Mouse (Mus musculus) kidney, embryonic 15.5 days (tissue): ENCODE results near the gene A230072I06Rik. TPM values are rescaled to one million over a fixed set of nuclear protein-coding genes. Genes with fewer than 3 reads are reported as not detected.

Experiments used
- ATAC-seq: fragments of 200-750 bp; cut with Nextera tagmentation; replicated peaks from 2 replicates; pipeline ENCODE4 v1.8.0; 2017; ENCODE audit warnings: moderate TSS enrichment; ENCODE audit not compliant: low FRiP score
- H3K27ac ChIP-seq: fragments of 300-500 bp; sonication (generic); 2 replicates; pipeline ENCODE4 v1.5.1; 2015; ENCODE audit warnings: mild to moderate bottlenecking, inconsistent platforms
- H3K27me3 ChIP-seq: fragments of 300-500 bp; sonication (generic); 2 replicates; pipeline ENCODE4 v1.6.1; 2015; ENCODE audit warnings: inconsistent platforms
- H3K36me3 ChIP-seq: fragments of 300-500 bp; sonication (generic); 2 replicates; pipeline ENCODE4 v1.6.1; 2015; ENCODE audit warnings: inconsistent platforms
- H3K4me1 ChIP-seq: fragments of 300-500 bp; sonication (generic); 2 replicates; pipeline ENCODE4 v1.6.1; 2015; ENCODE audit warnings: inconsistent platforms
- H3K4me2 ChIP-seq: fragments of 300-500 bp; sonication (generic); 2 replicates; pipeline ENCODE4 v1.6.1; 2015; ENCODE audit warnings: moderate library complexity, mild to moderate bottlenecking, inconsistent platforms
- H3K4me3 ChIP-seq: fragments of 300-500 bp; sonication (generic); replicated peaks from 2 replicates; pipeline ENCODE4 v1.5.1; 2015; ENCODE audit warnings: mild to moderate bottlenecking, inconsistent platforms
- H3K9ac ChIP-seq: fragments of 300-500 bp; sonication (generic); 2 replicates; pipeline ENCODE4 v1.6.1; 2015; ENCODE audit warnings: mild to moderate bottlenecking, inconsistent platforms
- H3K9me3 ChIP-seq: fragments of 300-500 bp; sonication (generic); replicated peaks from 2 replicates; pipeline ENCODE4 v1.6.1; 2016; ENCODE audit warnings: inconsistent platforms
- WGBS: fragments of 180-500 bp; shearing (Covaris S2); methylation state at CpG from one replicate; pipeline ENCODE4 v1.1.7; 2015; ENCODE audit warnings: mixed read lengths; 5-methylcytosine and 5-hydroxymethylcytosine counted together
- polyA plus RNA-seq: library from polyadenylated mRNA; unstranded; fragments of >200 nt; fragmentation: Nextera tagmentation; extraction: Ambion mirVana; gene quantifications from 2 replicates; pipeline ENCODE4 v1.2.1, GENCODE M21; 2015

Gene A230072I06Rik
- polyA plus RNA-seq, 1 experiment from 2014 or later = not detected

DNA sequence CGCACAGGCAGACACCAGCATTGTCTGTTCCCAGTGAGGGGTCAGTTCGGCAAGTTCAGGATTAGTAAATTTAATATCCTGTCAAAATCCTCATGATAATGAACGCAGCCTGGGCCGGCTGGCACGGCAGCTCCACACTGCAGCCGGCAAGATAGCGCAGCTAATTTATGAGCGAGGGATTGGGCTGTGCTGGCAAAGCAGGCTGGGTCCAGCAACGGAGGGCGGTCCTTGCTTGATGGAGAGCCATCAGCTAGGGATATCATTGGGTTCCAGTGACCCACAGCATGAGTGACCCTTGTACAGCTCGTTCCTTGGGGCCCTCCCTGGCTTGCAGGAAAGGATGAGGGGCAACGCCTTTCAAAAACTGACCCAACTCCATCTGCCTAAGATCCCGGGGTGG lies 48.6 kb downstream of the A230072I06Rik start:
- WGBS = 56% methylated on average over 13 of the region's 13 CpGs
- no peak overlapping the region for H3K27ac ChIP-seq
- ATAC-seq = no peak
- no peak overlapping the region for H3K4me2 ChIP-seq
- no peaks in the 10 kb centered on the region for H3K36me3 ChIP-seq
- H3K27me3 ChIP-seq = peaks cover 82% of the 10 kb centered on the region
- H3K4me3 ChIP-seq = no peak overlapping the region
- peaks cover 15% of the 10 kb centered on the region for H3K4me1 ChIP-seq
- no peaks in the 10 kb centered on the region for H3K9me3 ChIP-seq
- H3K9ac ChIP-seq = no peak overlapping the region

DNA sequence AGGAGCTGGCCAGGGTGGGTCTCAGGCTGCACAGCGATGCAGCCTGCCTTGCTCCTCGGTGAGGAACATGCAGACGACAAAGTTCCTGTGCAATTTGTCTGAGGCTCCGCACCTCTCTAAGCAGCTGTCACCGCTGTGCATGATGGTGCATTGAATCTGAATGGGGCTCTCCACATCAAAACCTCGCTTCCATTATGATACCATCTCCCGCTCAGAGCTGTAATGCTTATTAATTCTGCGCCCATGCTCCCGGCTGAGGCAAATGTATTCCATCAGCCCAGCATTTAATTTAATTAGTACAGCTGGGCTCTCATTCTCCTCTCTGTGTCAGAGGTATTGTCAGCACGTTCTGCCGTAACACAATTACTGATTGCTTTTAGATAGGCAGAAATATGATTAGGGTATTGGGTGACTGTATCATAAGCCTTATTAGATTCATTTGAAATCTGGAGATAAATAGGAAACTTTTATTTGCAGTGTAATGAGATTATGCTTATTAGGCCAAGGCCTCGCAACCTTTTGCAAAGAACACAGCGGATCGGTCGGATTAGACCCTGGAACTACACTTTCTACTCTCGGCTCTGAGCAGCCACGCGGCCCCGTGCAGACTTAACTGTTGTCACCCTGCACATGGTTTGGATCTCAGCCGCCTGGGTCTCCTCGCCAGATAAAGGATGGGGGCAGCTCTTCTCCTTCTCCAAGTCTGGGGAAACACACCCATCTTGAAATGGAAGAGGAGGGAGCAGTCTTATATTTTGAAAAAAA lies 49.3 kb downstream of the A230072I06Rik start:
- WGBS = 73% methylated on average over 21 of the region's 21 CpGs
- H3K4me2 ChIP-seq = no peak overlapping the region
- H3K27ac ChIP-seq = no peak overlapping the region
- H3K36me3 ChIP-seq = no peaks in the 10 kb centered on the region
- no peak overlapping the region for H3K4me3 ChIP-seq
- H3K9ac ChIP-seq = no peak overlapping the region
- peaks cover 15% of the 10 kb centered on the region for H3K4me1 ChIP-seq
- H3K27me3 ChIP-seq = peaks cover 77% of the 10 kb centered on the region
- no peaks in the 10 kb centered on the region for H3K9me3 ChIP-seq
- ATAC-seq = no peak

DNA sequence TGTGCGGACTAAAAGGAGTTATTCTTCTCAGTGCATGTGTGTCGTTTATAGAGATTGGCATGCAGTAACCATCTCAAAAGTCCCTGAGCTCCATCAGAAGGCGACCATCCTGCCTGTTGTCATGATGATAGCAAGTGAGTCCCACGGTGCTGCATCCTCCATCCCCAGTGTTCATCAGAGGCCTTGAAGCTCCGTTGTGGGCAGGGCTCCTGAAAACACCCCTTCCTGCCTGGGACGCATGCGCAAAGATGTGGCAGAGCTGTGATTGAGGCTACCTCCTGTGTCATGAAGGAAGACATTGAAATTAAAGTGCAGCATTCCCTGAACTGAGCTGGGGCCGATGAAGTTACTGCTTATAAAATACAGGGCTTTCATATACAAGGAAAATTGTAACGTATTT lies 49.9 kb downstream of the A230072I06Rik start:
- 79% methylated on average over 9 of the region's 9 CpGs for WGBS
- peaks cover 15% of the 10 kb centered on the region for H3K4me1 ChIP-seq
- H3K4me2 ChIP-seq = no peak overlapping the region
- H3K4me3 ChIP-seq = no peak overlapping the region
- peaks cover 79% of the 10 kb centered on the region for H3K27me3 ChIP-seq
- no peaks in the 10 kb centered on the region for H3K9me3 ChIP-seq
- H3K27ac ChIP-seq = no peak overlapping the region
- no peaks in the 10 kb centered on the region for H3K36me3 ChIP-seq
- H3K9ac ChIP-seq = no peak overlapping the region
- no peak for ATAC-seq

DNA sequence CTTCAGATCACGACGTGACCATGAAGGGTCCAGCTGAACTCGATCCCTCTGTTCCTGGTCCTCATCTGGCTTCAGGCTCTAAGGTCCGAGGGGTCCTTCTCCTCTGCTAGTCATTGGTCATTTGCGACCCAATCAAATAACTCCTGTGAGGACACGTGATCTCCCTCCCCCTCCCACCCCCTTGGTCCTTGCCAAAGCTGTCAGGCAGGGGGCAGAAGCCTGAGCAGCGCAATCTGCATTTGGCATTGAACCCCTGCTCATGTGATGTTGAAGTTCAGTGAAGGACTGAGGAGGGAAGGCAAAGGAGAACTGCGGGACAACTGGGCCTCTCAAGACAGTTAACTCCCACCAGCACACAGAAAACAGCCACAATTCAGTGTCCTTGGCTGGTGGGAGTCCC lies 51.4 kb downstream of the A230072I06Rik start:
- Histone ChIP-seq H3K9ac (no peak overlapping the region), H3K4me1 (peaks cover 19% of the 10 kb centered on the region), H3K4me3 (no peak overlapping the region), H3K27ac (no peak overlapping the region), H3K27me3 (peaks cover 65% of the 10 kb centered on the region), H3K36me3 (no peaks in the 10 kb centered on the region), H3K4me2 (no peak overlapping the region), H3K9me3 (no peaks in the 10 kb centered on the region)
- no peak for ATAC-seq
- WGBS = 21% methylated on average over 8 of the region's 8 CpGs

Other genes with a start within 250 kb of the A230072I06Rik start
- gene Sox1, start 116.5 kb downstream of the A230072I06Rik start, polyA plus RNA-seq = not detected in 2 replicates